Mouse (Mus musculus) kidney, adult 2 months (tissue): ENCODE data around the gene Tesc.

Experiments
- CTCF ChIP-seq: fragments of 200-500 bp; conservative IDR thresholded peaks from 2 replicates; pipeline ENCODE4 v1.5.1; 2011; ENCODE audit warnings: low read depth, mild to moderate bottlenecking, control low read depth, low read length, moderate library complexity, mixed read lengths; ENCODE audit not compliant: insufficient read depth, insufficient read length
- POLR2A ChIP-seq: fragments of 200-500 bp; IDR thresholded peaks from one replicate; pipeline ENCODE4 v1.6.1; 2011; ENCODE audit warnings: low read depth, low read length, control low read depth

DNA sequence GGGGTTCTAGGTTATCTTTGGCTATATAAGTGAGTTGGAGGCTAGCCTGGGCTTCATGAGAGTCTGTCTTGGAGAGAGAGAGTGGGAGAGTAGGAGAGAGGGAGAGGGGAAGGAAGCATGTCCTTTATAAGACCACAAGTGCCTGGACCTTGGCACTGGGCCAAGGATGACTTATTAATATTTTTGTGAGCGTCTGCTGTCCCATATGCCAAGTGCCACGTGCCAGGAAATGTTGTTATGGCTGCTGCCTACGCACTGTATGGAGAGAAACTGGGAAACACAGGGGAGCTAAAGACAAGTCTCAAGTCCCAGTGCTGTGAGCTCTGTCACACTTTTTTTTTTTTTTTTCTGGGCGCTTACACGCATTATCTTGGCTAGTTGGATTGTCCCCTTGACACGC, 15.1 kb downstream of the Tesc start:
- TF ChIP-seq POLR2A (no peak), CTCF (no peak)
